Mouse (Mus musculus) layer of hippocampus, adult 2 months (tissue): ENCODE results near the gene Cd28. TPM values are rescaled to one million over a fixed set of nuclear protein-coding genes. Genes with fewer than 3 reads are reported as not detected.
"Not testable (repeated sequence)": the region's sequence is repeated elsewhere in the genome, so short reads cannot be mapped to it uniquely, and the experiment has no call there.

Experiments used
- DNase-seq, 2 experiments: peaks; one replicate each; pipeline ENCODE4 v3.0.0; 2022; ENCODE audit warnings: low spot score in 2 of 2
- H3K27ac ChIP-seq: fragments of 200-600 bp; 2 replicates; pipeline ENCODE4 v1.8.1; 2022
- H3K4me3 ChIP-seq: fragments of 200-600 bp; 2 replicates; pipeline ENCODE4 v1.8.1; 2022; ENCODE audit warnings: mild to moderate bottlenecking
- CTCF ChIP-seq: fragments of 200-600 bp; conservative IDR thresholded peaks from 2 replicates; pipeline ENCODE4 v1.8.1; 2022; ENCODE audit warnings: antibody characterized with exemption, mild to moderate bottlenecking, moderate library complexity
- total RNA-seq, 2 experiments: library from RNA; stranded (reverse); gene quantifications; 2 replicates each; pipeline ENCODE4 v1.2.3; 2021

Gene Cd28
- total RNA-seq, 2 experiments from 2014 or later: 0.15 to 0.17 TPM

GRCm38 (mm10) chr1:60810821-60811220 is 94.2 kb downstream of the Cd28 start:
- DNase-seq: no peak
- TF ChIP-seq CTCF: no peak
- H3K27ac ChIP-seq: no peak overlapping the region
- no peak overlapping the region for H3K4me3 ChIP-seq

- Histone ChIP-seq H3K27ac (no peak overlapping the region), H3K4me3 (no peak overlapping the region)
- no peak for DNase-seq
- TF ChIP-seq CTCF: no peak
Measured at GRCm38 (mm10) chr1:60811998-60812397, 95.4 kb downstream of the Cd28 start.

- DNase-seq: no peak
- H3K27ac ChIP-seq: no peak overlapping the region
- no peak for TF ChIP-seq CTCF
- no peak overlapping the region for H3K4me3 ChIP-seq
Measured at GRCm38 (mm10) chr1:60813411-60813810, 96.8 kb downstream of the Cd28 start.

- DNase-seq: no peak
- H3K4me3 ChIP-seq: no peak overlapping the region
- TF ChIP-seq CTCF: no peak
- H3K27ac ChIP-seq: no peak overlapping the region
Measured at GRCm38 (mm10) chr1:60815912-60816311, 99.3 kb downstream of the Cd28 start.

GRCm38 (mm10) chr1:60818491-60818890 is 101.9 kb downstream of the Cd28 start:
- not testable (repeated sequence) for H3K27ac ChIP-seq, H3K4me3 ChIP-seq, DNase-seq

GRCm38 (mm10) chr1:60819993-60820392 is 103.4 kb downstream of the Cd28 start:
- Histone ChIP-seq H3K27ac (no peak overlapping the region), H3K4me3 (no peak overlapping the region)
- TF ChIP-seq CTCF: no peak
- DNase-seq: no peak

GRCm38 (mm10) chr1:60820981-60821380 is 104.4 kb downstream of the Cd28 start:
- TF ChIP-seq CTCF: no peak
- H3K27ac ChIP-seq: no peak overlapping the region
- no peak overlapping the region for H3K4me3 ChIP-seq
- no peak for DNase-seq

GRCm38 (mm10) chr1:60821590-60821989 is 105.0 kb downstream of the Cd28 start:
- no peak for DNase-seq
- no peak for TF ChIP-seq CTCF
- H3K27ac ChIP-seq: no peak overlapping the region
- no peak overlapping the region for H3K4me3 ChIP-seq

Other genes with a start within 250 kb of the Cd28 start
- 10 to 100 TPM; 64.2 to 64.5 TPM for gene Raph1, start 149.7 kb upstream of the Cd28 start, total RNA-seq
- not detected for gene Ctla4, start 170.2 kb downstream of the Cd28 start, total RNA-seq